Mouse (Mus musculus) gastrocnemius, adult 18-20 months (tissue): Measurements from ENCODE around the gene 1700017B05Rik. TPM values are rescaled to one million over a fixed set of nuclear protein-coding genes. Genes with fewer than 3 reads are reported as not detected.

Source experiments
- DNase-seq: peaks from one replicate; pipeline ENCODE4 v3.0.0; 2021; ENCODE audit warnings: low spot score
- total RNA-seq, 2 experiments: library from RNA; stranded (reverse); gene quantifications; 2 replicates each; pipeline ENCODE4 v1.2.3; 2021

1700017B05Rik gene
- total RNA-seq, 2 experiments from 2014 or later: 2.9 to 4.0 TPM

- DNase-seq: no peak
Measured at GRCm38 (mm10) chr9:57272902-57273804, 10.7 kb upstream of the 1700017B05Rik start.

GRCm38 (mm10) chr9:57271837-57272562, 9.6 kb upstream of the 1700017B05Rik start:
- DNase-seq: no peak

GRCm38 (mm10) chr9:57271081-57271480, 8.7 kb upstream of the 1700017B05Rik start:
- DNase-seq: no peak

GRCm38 (mm10) chr9:57270399-57270798, 8.0 kb upstream of the 1700017B05Rik start:
- DNase-seq: no peak

GRCm38 (mm10) chr9:57269384-57269783, 7.0 kb upstream of the 1700017B05Rik start:
- no peak for DNase-seq

- DNase-seq: no peak
Measured at GRCm38 (mm10) chr9:57268575-57268974, 6.2 kb upstream of the 1700017B05Rik start.

GRCm38 (mm10) chr9:57268078-57268477, 5.7 kb upstream of the 1700017B05Rik start:
- DNase-seq: no peak

- no peak for DNase-seq
Measured at GRCm38 (mm10) chr9:57267421-57267820, 5.0 kb upstream of the 1700017B05Rik start.

- DNase-seq: no peak
Measured at GRCm38 (mm10) chr9:57265125-57265524, 2.7 kb upstream of the 1700017B05Rik start.

GRCm38 (mm10) chr9:57262795-57263684, 628 bp upstream of the 1700017B05Rik start:
- DNase-seq: no peak

- DNase-seq: peak; percentile 53
Measured at GRCm38 (mm10) chr9:57261516-57261912, 898 bp downstream of the 1700017B05Rik start.

GRCm38 (mm10) chr9:57260940-57261339, 1.5 kb downstream of the 1700017B05Rik start:
- DNase-seq: no peak

- peak; percentile 95 for DNase-seq
Measured at GRCm38 (mm10) chr9:57259736-57260135, 2.7 kb downstream of the 1700017B05Rik start.

- DNase-seq: no peak
Measured at GRCm38 (mm10) chr9:57257627-57258026, 4.8 kb downstream of the 1700017B05Rik start.

- no peak for DNase-seq
Measured at GRCm38 (mm10) chr9:57256861-57257260, 5.6 kb downstream of the 1700017B05Rik start.

- no peak for DNase-seq
Measured at GRCm38 (mm10) chr9:57256309-57256708, 6.1 kb downstream of the 1700017B05Rik start.

GRCm38 (mm10) chr9:57254823-57255495, 7.5 kb downstream of the 1700017B05Rik start:
- no peak for DNase-seq

GRCm38 (mm10) chr9:57254061-57254460, 8.4 kb downstream of the 1700017B05Rik start:
- DNase-seq: no peak

- no peak for DNase-seq
Measured at GRCm38 (mm10) chr9:57251139-57251538, 11.3 kb downstream of the 1700017B05Rik start.

- DNase-seq: no peak
Measured at GRCm38 (mm10) chr9:57250026-57250425, 12.4 kb downstream of the 1700017B05Rik start.
